Mouse (Mus musculus) lung, adult 18-20 months (tissue): Measurements from ENCODE around the gene Slc26a5.

Experiments
- DNase-seq, 2 experiments: peaks; one replicate each; pipeline ENCODE4 v3.0.0; 2022; ENCODE audit warnings: mixed read lengths in 2 of 2

The Slc26a5 gene

DNA sequence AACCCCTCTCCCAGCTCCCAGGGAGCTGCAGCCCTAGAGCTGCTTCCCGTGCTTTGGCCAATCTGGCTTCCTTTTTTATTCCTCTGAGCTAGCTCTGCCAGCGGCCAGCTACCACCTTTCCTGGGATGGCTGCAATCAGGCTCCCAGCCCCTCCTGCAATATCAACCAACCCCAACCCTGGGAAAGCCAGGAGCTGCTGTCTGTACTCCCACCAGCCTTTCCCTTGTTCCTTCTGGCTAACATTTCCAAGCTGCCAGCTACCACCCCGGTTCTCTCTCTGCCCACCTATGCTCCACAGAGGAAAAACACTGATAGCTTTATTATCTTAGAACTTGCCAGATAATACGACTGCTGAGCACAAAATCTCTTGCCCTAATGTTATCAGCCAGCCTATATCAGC lies 60.6 kb downstream of the Slc26a5 start:
- DNase-seq: no peak

DNA sequence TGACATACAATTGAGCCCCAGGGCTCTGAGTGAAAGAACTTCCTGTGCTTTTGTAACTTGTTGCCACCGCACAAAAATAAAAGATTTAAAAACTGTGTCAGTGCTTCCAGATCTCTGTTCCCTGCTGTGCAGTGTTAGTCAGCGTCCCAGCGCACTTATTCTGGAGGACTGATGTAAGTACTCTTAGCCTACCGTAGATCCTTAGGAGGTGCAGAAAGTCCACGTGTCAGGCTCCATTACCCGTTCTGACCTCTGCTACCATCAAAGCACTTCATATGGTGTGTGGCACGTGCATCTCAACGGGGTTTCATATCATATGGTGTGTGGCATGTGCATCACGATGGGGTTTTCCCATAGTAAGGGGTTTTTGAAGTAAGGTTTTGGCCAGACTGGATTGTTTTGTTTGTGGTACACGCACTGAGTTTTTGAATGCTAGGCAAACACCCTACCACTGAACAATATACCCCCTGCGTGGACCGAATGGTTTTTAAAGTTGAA lies 61.7 kb downstream of the Slc26a5 start:
- no peak for DNase-seq

DNA sequence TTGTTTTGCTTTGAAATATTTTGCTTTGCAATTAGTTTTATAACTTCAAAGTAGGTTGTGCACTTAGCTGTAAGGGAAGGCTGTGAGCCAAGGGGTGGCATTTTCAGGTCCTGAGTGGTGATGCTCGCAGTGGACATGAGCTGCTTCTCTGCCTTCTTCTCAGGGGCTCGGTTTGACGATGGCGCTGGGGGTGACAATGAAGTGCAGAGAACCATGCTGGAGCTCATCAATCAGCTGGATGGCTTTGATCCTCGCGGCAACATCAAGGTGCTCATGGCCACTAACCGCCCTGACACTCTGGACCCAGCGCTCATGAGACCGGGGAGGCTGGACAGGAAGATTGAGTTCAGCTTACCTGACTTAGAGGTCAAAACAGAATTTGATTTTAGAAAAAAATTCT lies 62.5 kb downstream of the Slc26a5 start:
- no peak for DNase-seq

DNA sequence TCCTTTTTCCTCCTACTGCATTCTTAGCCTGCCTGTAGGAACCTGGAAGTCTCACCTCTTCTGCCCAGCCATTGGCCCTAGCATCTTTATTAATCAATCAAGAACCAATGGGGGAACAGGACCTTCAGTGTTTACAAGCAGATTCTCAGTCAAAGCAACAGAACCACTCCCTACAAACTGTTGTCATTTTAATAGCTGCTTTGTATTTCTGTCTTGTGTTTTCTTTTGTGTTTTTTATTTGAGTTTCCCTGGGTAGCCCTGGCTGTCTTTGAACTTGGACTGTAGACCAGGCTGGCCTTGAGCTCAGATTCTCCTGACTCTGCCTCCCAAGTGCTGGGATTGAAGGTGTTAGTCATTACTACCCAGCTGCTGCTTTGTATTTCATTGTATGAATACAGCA lies 73.2 kb downstream of the Slc26a5 start:
- no peak for DNase-seq

DNA sequence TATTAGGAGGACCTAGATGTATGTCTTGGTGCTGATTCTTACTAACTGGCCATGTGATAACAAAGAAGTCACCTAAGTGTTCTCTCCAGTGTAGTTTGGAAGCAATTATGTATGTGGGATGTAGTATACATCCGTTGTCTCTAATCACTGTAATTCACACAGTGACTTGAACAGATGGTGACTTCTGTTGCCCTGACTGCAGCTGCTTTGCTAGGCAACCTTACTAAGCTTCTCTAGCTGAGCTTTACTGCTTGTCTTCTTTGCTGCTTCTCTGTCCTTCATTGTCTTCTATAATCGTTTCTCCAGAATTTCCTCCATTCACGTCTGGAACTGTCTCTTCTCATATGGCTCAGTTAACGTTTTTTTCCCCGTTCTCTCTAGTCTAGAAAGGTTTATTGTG lies 76.3 kb downstream of the Slc26a5 start:
- DNase-seq: no peak

DNA sequence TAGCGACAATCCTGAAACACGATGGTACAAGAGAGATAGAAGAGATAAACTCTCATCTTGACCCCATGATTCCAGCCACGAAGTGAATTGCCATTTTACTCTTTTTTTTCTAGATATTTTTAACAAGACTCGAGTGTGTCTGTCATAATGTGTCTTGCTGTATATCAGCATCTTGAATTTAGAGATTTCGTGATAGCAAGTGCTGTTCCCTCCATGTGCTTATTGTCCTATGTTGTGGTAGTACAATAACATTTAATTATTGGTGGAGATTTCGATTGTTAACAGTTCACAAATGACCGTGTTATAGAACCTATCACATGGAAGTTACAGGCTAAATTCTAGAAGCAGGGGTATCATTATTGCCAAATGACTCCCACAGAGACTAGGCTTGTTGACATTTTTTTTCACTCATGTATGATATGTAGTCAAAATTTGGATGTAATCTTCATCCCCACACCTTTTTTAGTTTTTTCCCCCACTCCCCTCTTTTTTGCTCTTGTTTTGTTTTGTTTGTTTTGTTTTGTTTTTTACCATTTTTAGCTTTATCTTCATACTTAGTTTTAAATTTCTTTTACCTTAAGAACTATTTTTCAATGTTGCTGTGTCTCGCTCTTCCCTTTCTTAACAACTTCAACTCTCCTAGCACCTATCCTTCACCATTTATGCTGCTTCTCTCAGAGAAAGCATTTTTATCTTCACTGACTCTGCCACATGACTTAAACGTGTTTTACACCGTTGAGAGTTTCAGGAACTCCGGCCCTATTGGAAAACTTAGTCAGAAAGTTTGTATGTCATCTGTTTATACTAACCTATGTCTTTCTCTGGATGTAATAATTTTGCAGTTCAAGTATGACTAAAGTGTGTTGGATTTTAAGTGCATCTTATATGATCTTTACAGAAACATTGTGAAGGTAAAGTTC lies 78.0 kb downstream of the Slc26a5 start:
- DNase-seq: no peak

DNA sequence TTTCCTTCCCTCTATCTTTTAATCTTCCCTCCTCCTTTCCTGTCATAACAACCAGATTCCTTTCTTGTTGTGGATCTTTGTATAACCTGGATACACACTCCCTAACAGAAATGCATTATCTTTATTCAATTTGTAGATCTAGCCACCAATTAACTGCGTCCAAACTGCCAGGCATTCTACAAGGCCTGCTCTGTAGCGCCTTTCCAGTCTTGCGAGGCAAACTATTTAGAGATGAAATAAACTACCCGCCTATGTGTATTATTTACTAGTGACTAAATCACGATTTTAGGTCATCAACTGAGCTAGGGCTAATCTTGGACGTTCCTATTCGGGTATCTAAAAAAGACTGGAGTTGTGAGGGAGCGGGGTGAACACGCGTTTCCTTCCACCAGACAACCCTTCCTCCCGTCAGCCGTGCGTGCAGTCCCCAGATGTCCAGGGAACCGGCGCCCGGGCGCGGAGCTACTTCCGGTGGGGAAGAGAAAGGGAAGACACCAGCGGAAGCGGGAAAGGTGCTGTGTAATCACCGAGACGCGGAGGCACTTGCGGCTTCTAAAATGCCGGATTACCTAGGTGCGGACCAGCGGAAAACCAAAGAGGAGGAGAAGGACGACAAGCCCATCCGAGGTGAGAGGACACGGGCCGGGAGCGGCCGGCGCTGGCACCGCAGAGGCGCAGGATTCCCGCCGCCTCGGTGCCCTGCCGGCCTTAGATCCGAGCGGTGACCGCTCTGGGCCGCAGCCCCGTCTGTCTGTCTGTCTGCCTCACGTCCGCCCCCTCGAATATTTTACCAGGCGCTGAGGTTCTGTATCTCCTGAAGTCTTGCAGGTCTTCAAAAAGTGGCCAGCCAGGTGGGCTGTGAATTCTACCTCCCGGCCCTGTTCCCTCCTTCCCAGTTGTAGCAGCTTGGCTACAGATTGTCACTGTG lies 78.9 kb downstream of the Slc26a5 start:
- DNase-seq: peak; percentile 92 to 94

DNA sequence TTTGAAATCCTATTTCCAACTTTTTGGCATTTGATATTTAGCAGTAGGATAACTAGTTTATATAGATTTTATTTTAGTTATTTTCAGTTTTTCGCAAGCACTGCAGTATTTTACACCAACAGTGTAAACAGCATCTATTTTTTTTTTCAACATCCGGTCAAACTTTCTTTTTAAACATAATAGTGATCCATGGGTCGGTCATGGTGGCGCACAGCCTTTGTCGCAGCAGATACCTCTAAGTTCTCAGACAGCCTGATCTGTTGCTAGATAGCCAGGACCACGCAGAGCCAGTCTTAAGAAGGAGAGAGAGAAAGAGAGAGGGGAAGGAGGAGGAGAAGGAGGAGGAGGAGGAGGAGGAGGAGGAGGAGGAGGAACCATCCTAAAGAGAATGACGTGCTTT lies 79.6 kb downstream of the Slc26a5 start:
- DNase-seq: no peak

DNA sequence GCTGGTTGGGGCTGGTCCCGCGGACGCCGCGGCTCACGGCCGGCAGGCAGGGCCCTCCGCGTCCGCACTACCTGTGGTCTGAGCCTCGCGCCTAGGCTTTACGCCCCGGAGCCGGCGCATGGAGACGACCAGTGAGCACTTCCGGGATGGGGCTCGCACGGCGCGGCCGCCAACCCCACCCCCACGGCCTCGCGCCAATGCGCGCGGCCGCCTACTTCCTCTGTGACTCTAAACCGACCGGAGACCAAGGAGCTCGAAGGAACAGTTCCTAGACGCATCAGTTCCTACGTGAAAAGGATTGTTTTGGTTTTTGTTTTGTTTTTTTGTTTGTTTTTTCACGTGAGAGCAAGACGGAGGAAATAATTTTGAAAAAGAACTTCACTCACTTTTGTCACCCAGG lies 80.4 kb downstream of the Slc26a5 start, which contains the start of the genes Dnajc2 and Psmc2:
Gene Dnajc2, minus strand, starts transcription at position 199 of the 400 bp plus-strand sequence.
Gene Psmc2, plus strand, starts transcription at position 231 of the 400 bp plus-strand sequence.
- DNase-seq: peak; percentile 87 to 92

DNA sequence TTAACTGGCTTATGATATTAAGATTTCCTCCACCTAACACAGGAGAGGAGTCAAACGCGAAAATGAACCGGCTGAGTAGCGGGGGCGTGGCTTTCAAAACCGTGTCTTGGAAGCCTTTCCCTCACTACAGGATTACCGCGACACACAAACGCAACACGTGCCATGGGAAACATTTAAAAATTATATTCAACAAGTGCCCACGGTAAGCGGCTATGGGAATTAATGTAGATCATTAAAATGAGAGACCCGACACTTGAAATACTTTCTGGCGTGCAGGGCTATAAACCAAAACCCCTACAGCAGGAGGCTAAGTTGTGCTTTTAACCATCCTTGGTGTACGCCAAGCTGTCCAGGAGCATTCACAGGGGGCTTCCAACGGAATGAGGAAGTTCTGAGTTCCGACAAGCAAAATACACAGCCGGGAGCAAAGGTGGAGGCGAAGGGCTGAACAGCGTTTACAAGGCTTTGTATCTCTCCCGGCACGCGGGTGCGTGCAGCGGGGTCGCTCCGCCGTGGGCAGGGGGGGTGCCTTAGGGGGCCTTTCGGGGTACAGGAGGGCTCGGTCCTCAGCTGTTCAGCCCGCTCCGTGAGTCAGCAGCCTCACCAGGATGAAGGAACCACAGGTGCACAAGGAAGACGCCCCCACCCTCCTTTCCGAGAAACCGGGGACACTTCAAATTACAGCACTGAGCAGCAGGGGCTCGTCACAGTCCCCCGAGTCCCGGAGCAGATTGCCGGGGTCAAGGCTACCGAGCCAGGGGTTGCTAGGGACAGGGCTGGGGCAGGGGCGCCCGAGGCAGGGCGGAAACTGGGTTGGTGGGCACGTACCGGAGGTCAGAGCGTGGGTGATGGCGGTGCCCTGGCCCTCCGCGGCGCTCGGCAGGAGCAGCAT lies 81.0 kb downstream of the Slc26a5 start:
- DNase-seq: peak; percentile 18

DNA sequence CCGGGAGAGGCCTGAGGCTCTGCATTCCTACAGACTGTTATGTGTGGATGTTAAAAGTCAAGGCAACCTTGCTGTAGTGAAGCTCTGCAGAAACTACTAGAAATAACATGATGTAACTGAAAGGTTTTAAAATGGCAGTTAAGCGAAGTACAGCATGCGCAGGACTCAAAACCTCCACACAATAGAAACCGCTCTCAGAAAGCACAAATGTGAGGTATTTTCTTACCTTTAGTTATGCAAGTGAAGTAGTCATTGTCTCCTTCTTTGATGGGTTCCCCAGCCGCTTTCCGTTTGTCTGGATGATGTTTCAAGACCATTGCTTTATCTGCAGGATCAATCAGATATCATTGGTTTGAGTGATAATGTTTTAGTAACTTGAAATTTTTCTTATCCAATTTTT lies 88.9 kb downstream of the Slc26a5 start:
- no peak for DNase-seq

DNA sequence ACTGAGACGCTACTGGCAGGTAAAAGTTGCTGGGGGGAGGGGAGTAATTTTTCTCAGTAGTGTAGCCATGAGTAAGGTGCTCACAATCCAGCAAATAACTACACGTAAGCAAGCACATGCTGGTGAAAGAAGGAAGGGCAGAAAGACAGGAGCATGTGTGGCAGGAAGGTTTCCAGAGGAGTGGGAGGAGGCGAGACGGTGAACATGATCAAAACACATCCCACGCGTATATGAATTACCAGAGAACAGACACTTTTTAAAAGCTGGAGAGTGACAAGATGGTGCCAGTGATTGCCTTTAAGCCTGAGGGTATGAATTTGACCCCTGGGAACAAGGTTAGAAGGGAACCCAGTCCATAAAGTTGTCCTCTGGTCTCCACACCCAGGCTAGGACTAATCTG lies 95.6 kb downstream of the Slc26a5 start:
- DNase-seq: no peak

DNA sequence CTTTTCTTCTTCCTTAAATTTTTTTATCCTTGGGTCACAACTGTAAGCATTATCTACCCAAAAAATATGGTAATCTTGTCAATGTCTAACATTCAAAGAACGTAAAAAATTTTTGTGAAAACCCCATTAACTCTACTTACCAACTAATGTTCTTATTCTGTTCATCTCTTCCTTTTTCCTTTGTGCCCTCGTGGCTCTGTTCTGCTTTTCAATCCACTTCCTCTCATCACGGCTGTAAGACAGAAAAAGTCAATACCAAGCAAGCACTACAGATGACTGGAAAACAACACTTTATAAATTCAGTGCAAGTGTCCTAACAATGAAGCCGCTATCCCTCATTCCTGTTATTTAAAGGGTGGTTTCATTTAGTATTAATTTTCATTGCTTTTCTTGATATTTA lies 96.9 kb downstream of the Slc26a5 start:
- DNase-seq: no peak
